Mouse (Mus musculus) liver, embryonic 13.5 days (tissue): ENCODE results near the gene Gstp2. TPM values are rescaled to one million over a fixed set of nuclear protein-coding genes. Genes with fewer than 3 reads are reported as not detected.

Source experiments
- ATAC-seq: fragments of 200-750 bp; cut with Nextera tagmentation; 2 replicates; pipeline ENCODE4 v1.8.0; 2017; ENCODE audit warnings: low read depth, mild to moderate bottlenecking, moderate number of reproducible peaks, moderate library complexity
- DNase-seq: peaks from one replicate; pipeline ENCODE4 v3.0.0; 2022
- H3K27ac ChIP-seq: fragments of 300-500 bp; sonication (generic); 2 replicates; pipeline ENCODE4 v1.5.1; 2015; ENCODE audit warnings: moderate library complexity, mild to moderate bottlenecking, inconsistent platforms
- H3K27me3 ChIP-seq: fragments of 300-500 bp; sonication (generic); 2 replicates; pipeline ENCODE4 v1.6.1; 2015; ENCODE audit warnings: mild to moderate bottlenecking, inconsistent platforms
- H3K36me3 ChIP-seq: fragments of 300-500 bp; sonication (generic); 2 replicates; pipeline ENCODE4 v1.6.1; 2015; ENCODE audit warnings: mild to moderate bottlenecking, inconsistent platforms
- H3K4me1 ChIP-seq: fragments of 300-500 bp; sonication (generic); replicated peaks from 2 replicates; pipeline ENCODE4 v1.6.1; 2015; ENCODE audit warnings: inconsistent platforms
- H3K4me2 ChIP-seq: fragments of 300-500 bp; sonication (generic); 2 replicates; pipeline ENCODE4 v1.6.1; 2015; ENCODE audit warnings: inconsistent platforms, mild to moderate bottlenecking, moderate library complexity
- H3K4me3 ChIP-seq: fragments of 300-500 bp; sonication (generic); replicated peaks from 2 replicates; pipeline ENCODE4 v1.5.1; 2015; ENCODE audit warnings: mild to moderate bottlenecking, inconsistent platforms
- H3K9ac ChIP-seq: fragments of 300-500 bp; sonication (generic); 2 replicates; pipeline ENCODE4 v1.6.1; 2015; ENCODE audit warnings: mild to moderate bottlenecking, inconsistent platforms
- H3K9me3 ChIP-seq: fragments of 300-500 bp; sonication (generic); replicated peaks from 2 replicates; pipeline ENCODE4 v1.6.1; 2016; ENCODE audit warnings: inconsistent platforms
- WGBS: fragments of 180-500 bp; shearing (Covaris S2); methylation state at CpG from one replicate; pipeline ENCODE4 v1.1.7; 2015; ENCODE audit not compliant: insufficient replicate concordance; 5-methylcytosine and 5-hydroxymethylcytosine counted together
- polyA plus RNA-seq: library from polyadenylated mRNA; unstranded; fragments of >200 nt; fragmentation: Nextera tagmentation; extraction: Ambion mirVana; gene quantifications from 2 replicates; pipeline ENCODE4 v1.2.1, GENCODE M21; 2015

The Gstp2 gene
- polyA plus RNA-seq: 7.7 and 11.2 TPM in 2 replicates

DNA sequence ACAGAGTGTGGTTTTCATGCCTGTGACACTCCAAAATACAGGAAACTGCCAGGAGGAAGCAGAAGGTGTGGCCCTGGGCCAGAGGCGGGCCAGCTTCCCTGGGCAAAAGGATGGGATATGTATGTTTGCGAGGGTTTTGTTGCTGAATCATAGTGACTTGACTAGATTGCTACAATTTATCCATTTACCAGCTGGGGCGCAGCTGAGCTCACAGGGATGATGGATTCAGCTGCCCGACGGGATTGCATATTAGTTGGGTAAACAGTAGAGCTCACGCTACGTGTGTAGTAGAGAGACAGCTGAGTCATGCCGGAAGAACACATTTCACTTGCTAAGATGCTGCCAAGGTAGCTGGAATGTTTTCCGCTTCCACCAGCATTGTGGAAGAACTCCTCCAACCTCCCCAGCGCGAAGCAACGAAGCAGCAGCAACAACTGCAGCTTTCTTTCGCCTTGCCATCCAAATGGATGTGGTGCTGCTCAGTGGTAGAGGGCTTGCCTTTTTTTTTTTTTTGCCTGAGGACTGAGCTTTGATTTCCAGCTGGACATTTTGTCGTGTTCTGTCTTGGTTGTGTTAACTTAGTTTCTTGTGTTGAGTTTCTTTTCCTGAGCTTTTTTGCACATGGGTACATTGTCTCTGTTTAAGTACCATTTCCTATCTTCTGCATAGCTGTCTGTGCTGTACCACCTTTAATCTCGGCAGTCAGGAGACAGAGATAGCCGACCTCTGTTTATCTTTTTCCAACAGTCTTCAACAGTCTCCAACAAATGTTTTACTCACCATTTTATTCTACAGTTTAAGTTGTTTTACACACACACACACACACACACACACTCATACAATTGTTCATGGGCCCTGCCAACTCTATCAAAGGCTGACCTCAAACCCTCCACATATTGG lies at the start of gene Gstp2:
TSS of gene Gstp2 (minus strand) at position 58 of the 900 bp plus-strand sequence.
- Histone ChIP-seq H3K4me1 (peaks cover 56% of the 10 kb centered on the region), H3K4me3 (peak within 1 kb of the TSS; percentile 35), H3K36me3 (no peaks in the 10 kb centered on the region), H3K27me3 (no peaks in the 10 kb centered on the region), H3K9ac (peak within 1 kb of the TSS; percentile 63), H3K9me3 (no peaks in the 10 kb centered on the region), H3K27ac (peak within 1 kb of the TSS; percentile 98), H3K4me2 (peak within 1 kb of the TSS; percentile 69)
- 43% methylated on average over 16 of the region's 16 CpGs for WGBS
- DNase-seq (peak; percentile 76), ATAC-seq (peak; percentile 79)

GRCm38 (mm10) chr19:4094774-4095303 lies 49.0 kb upstream of the Gstp2 start:
- Histone ChIP-seq H3K9me3 (no peaks in the 10 kb centered on the region), H3K36me3 (peaks cover 6% of the 10 kb centered on the region), H3K9ac (no peak overlapping the region), H3K27ac (no peak overlapping the region), H3K27me3 (peaks cover under 1% of the 10 kb centered on the region; the same call in 1 of the 2 replicates), H3K4me3 (no peak overlapping the region), H3K4me2 (no peak overlapping the region), H3K4me1 (peaks cover 43% of the 10 kb centered on the region)
- no peak for DNase-seq
- 72% methylated on average over 5 of the region's 5 CpGs for WGBS
- no peak for ATAC-seq

GRCm38 (mm10) chr19:4094348-4094747 lies 48.5 kb upstream of the Gstp2 start:
- no peak for DNase-seq
- ATAC-seq: no peak
- 80% methylated on average over 3 of the region's 3 CpGs for WGBS
- H3K4me3 ChIP-seq: no peak overlapping the region
- peaks cover 2% of the 10 kb centered on the region; the same call in 1 of the 2 replicates for H3K27me3 ChIP-seq
- no peak overlapping the region for H3K9ac ChIP-seq
- peaks cover 6% of the 10 kb centered on the region for H3K36me3 ChIP-seq
- no peak overlapping the region for H3K27ac ChIP-seq
- H3K9me3 ChIP-seq: no peaks in the 10 kb centered on the region
- H3K4me1 ChIP-seq: peaks cover 38% of the 10 kb centered on the region
- H3K4me2 ChIP-seq: no peak overlapping the region

DNA sequence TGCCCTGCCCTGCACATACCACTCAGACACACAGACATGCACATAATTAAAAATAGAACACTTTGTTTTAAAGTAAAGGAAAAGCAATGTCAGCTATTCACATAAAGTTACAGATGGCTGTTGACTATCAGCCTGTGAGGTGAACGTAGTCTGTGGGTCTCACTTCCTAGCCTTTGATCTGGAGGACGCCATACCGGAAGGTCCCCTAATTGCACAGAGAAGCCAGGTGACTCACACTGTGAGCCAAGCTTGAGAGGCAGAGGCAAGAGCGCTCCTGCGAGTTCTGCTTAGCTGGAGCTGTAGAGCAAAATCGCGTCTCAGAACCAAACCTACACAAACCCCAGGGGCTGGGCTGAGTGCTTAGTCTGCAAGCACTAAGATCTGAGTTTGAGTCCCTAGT lies 47.9 kb upstream of the Gstp2 start:
- Histone ChIP-seq H3K4me1 (peaks cover 32% of the 10 kb centered on the region), H3K4me3 (no peak overlapping the region), H3K36me3 (peaks cover 6% of the 10 kb centered on the region), H3K9me3 (no peaks in the 10 kb centered on the region), H3K4me2 (no peak overlapping the region), H3K9ac (no peak overlapping the region), H3K27me3 (peaks cover 7% of the 10 kb centered on the region), H3K27ac (no peak overlapping the region)
- DNase-seq (no peak), ATAC-seq (no peak)
- WGBS: 74% methylated on average over 7 of the region's 7 CpGs

DNA sequence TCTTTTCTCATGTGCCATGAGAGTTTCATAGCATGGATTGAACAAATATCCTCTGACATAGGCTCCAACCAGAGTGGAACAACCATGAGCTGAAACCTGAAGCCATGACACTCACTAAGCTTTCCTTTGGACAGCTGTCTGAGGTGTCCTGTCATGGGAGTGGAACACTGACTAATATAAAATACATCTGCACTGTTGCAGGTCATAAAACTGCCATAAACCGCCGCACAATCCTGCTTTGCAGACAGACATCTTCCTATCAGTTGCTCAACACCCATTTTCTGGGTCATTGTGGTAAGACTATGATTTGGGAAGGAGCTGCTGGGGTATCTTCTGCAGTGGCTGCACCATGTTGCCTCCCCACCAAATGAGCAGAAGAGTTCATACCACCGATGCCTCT lies 46.9 kb upstream of the Gstp2 start:
- Histone ChIP-seq H3K9me3 (no peaks in the 10 kb centered on the region), H3K4me1 (peaks cover 28% of the 10 kb centered on the region), H3K4me3 (no peak overlapping the region), H3K4me2 (no peak overlapping the region), H3K9ac (no peak overlapping the region), H3K27ac (no peak overlapping the region), H3K27me3 (peaks cover 7% of the 10 kb centered on the region), H3K36me3 (no peaks in the 10 kb centered on the region)
- no peak for DNase-seq
- no peak for ATAC-seq
- WGBS: 34% methylated on average over 3 of the region's 3 CpGs

GRCm38 (mm10) chr19:4091383-4091782 lies 45.6 kb upstream of the Gstp2 start:
- Histone ChIP-seq H3K4me3 (no peak overlapping the region), H3K36me3 (no peaks in the 10 kb centered on the region), H3K9ac (no peak overlapping the region), H3K27ac (no peak overlapping the region), H3K9me3 (no peaks in the 10 kb centered on the region), H3K4me1 (peaks cover 22% of the 10 kb centered on the region), H3K27me3 (peaks cover 10% of the 10 kb centered on the region), H3K4me2 (no peak overlapping the region)
- 14% methylated on average over 2 of the region's 2 CpGs for WGBS
- no peak for DNase-seq
- no peak for ATAC-seq

DNA sequence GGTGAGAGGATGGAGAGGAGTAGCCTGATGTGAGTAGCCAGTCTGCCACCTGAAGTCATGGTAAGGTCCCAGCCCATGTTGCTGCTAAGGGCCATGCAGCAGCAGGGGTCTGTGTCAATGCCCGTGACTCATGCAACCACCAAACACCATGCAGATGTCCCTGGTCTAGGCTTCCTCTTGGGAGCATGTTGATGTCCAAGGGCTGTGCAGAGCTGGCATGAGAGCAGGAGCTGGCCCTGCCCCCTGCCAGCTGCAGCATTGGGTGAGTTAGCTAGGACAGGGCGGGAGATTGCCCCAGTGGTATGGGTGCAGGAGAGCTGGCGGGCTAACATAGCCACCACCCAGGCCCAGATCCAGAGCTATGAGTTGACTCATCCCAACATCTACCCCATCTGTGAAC lies 44.6 kb upstream of the Gstp2 start:
- Histone ChIP-seq H3K27me3 (peaks cover 10% of the 10 kb centered on the region), H3K36me3 (no peaks in the 10 kb centered on the region), H3K4me3 (no peak overlapping the region), H3K27ac (no peak overlapping the region), H3K9ac (no peak overlapping the region), H3K4me2 (no peak overlapping the region), H3K4me1 (peaks cover 15% of the 10 kb centered on the region), H3K9me3 (no peaks in the 10 kb centered on the region)
- DNase-seq: no peak
- 62% methylated on average over 3 of the region's 3 CpGs for WGBS
- no peak for ATAC-seq

- H3K36me3 ChIP-seq: no peaks in the 10 kb centered on the region
- H3K4me1 ChIP-seq: peaks cover 17% of the 10 kb centered on the region
- no peak for DNase-seq
- no peaks in the 10 kb centered on the region for H3K9me3 ChIP-seq
- no peak overlapping the region for H3K4me3 ChIP-seq
- no peak overlapping the region for H3K9ac ChIP-seq
- WGBS: 70% methylated on average over 6 of the region's 6 CpGs
- H3K27me3 ChIP-seq: peaks cover 17% of the 10 kb centered on the region
- no peak for ATAC-seq
- H3K27ac ChIP-seq: no peak overlapping the region
- H3K4me2 ChIP-seq: no peak overlapping the region
Observed at GRCm38 (mm10) chr19:4089128-4089527, 43.3 kb upstream of the Gstp2 start.

- Histone ChIP-seq H3K27ac (no peak overlapping the region; the same call in 1 of the 2 replicates), H3K4me3 (no peak overlapping the region), H3K9ac (no peak overlapping the region), H3K4me1 (peaks cover 21% of the 10 kb centered on the region), H3K36me3 (no peaks in the 10 kb centered on the region), H3K9me3 (no peaks in the 10 kb centered on the region), H3K27me3 (peaks cover 17% of the 10 kb centered on the region), H3K4me2 (no peak overlapping the region)
- WGBS: 22% methylated on average over 5 of the region's 5 CpGs
- no peak for ATAC-seq
- no peak for DNase-seq
Observed at GRCm38 (mm10) chr19:4088146-4088545, 42.3 kb upstream of the Gstp2 start.

GRCm38 (mm10) chr19:4087090-4087489 lies 41.3 kb upstream of the Gstp2 start:
- no peak overlapping the region for H3K27ac ChIP-seq
- no peak overlapping the region for H3K9ac ChIP-seq
- peaks cover 17% of the 10 kb centered on the region for H3K27me3 ChIP-seq
- 70% methylated on average over 5 of the region's 5 CpGs for WGBS
- H3K4me1 ChIP-seq: peaks cover 12% of the 10 kb centered on the region
- no peak for DNase-seq
- H3K9me3 ChIP-seq: no peaks in the 10 kb centered on the region
- H3K4me2 ChIP-seq: no peak overlapping the region
- no peak for ATAC-seq
- H3K36me3 ChIP-seq: no peaks in the 10 kb centered on the region
- no peak overlapping the region for H3K4me3 ChIP-seq

- H3K36me3 ChIP-seq: no peaks in the 10 kb centered on the region
- no peak for ATAC-seq
- H3K4me1 ChIP-seq: peaks cover 18% of the 10 kb centered on the region
- peaks cover 17% of the 10 kb centered on the region for H3K27me3 ChIP-seq
- 75% methylated on average over 15 of the region's 15 CpGs for WGBS
- H3K4me2 ChIP-seq: no peak overlapping the region
- no peaks in the 10 kb centered on the region for H3K9me3 ChIP-seq
- no peak for DNase-seq
- H3K4me3 ChIP-seq: no peak overlapping the region
- no peak overlapping the region for H3K9ac ChIP-seq
- no peak overlapping the region for H3K27ac ChIP-seq
Observed at GRCm38 (mm10) chr19:4086156-4086555, 40.3 kb upstream of the Gstp2 start.
